Mouse (Mus musculus): Measurements from ENCODE around the gene Mmp12.
"Not testable (repeated sequence)": the region's sequence is repeated elsewhere in the genome, so short reads cannot be mapped to it uniquely, and the experiment has no call there.

Gene Mmp12

GRCm38 (mm10) chr9:7344107-7344506 is at the start of gene Mmp12:
Gene Mmp12, plus strand, starts transcription at chr9:7344381.
- no peak for DNase-seq (ENCODE audit: low read depth in 1 of 2, low spot score in 2 of 2)

GRCm38 (mm10) chr9:7331847-7332246 is 12.3 kb upstream of the Mmp12 start:
- DNase-seq (ENCODE audit: low read depth in 1 of 2, low spot score in 2 of 2): no peak

- DNase-seq (ENCODE audit: low read depth in 1 of 2, low spot score in 2 of 2): no peak
These were observed 8.2 kb upstream of the Mmp12 start for GRCm38 (mm10) chr9:7335766-7336680.

GRCm38 (mm10) chr9:7336740-7337483 is 7.3 kb upstream of the Mmp12 start:
- DNase-seq (ENCODE audit: low read depth in 1 of 2, low spot score in 2 of 2): peak in 1 of 2 experiments; percentile 29

- no peak for DNase-seq (ENCODE audit: low read depth in 1 of 2, low spot score in 2 of 2)
These were observed 1.3 kb downstream of the Mmp12 start for GRCm38 (mm10) chr9:7345513-7345912.

- DNase-seq (ENCODE audit: low read depth in 1 of 2, low spot score in 2 of 2): no peak
These were observed 10.4 kb downstream of the Mmp12 start for GRCm38 (mm10) chr9:7354535-7354934.

GRCm38 (mm10) chr9:7387947-7388346 is 43.8 kb downstream of the Mmp12 start, which contains the start of gene Mmp1b:
Gene Mmp1b, minus strand, starts transcription at chr9:7388047.
- no peak for DNase-seq (ENCODE audit: low read depth in 1 of 2, low spot score in 2 of 2)

- DNase-seq (ENCODE audit: low read depth in 1 of 2, low spot score in 2 of 2): not testable (repeated sequence)
These were observed 52.4 kb downstream of the Mmp12 start for GRCm38 (mm10) chr9:7396556-7396955.
